Mouse (Mus musculus) embryonic fibroblast, embryonic 13.5 days (primary cell): ENCODE data around the gene Zbtb17.

Experiments
- CTCF ChIP-seq: IDR thresholded peaks from 2 replicates; pipeline ENCODE4 v1.5.1; 2011; ENCODE audit warnings: mild to moderate bottlenecking, control low read depth, low read length, moderate library complexity, borderline replicate concordance; ENCODE audit not compliant: insufficient read depth
- POLR2A ChIP-seq: IDR thresholded peaks from 2 replicates; pipeline ENCODE4 v1.6.1; 2011; ENCODE audit warnings: low read depth, mild to moderate bottlenecking, control low read depth, low read length, moderate library complexity

DNA sequence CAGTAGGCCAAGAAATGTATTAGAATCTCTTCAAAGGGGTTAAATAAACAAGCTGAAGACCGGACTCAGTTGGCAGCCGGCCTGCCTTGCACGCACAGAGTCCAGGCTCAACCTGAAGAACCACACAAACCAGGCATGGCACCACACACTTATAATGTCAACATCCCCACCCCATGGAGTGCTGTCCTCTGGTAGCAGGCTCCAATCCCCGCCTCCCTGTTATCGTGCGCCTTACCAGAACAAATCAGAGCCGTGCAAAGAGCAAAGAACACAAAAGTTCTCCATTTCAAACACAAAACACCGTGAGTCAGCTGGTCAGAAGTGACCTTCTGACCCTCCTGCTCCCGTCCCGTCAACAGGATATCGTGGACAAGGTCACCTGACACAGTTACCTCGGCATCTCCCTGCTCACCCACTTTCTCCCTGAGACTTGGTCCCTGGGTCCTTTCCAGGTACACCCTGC, 69.8 kb downstream of the Zbtb17 start:
- TF ChIP-seq CTCF (no peak), POLR2A (no peak)
